Mouse (Mus musculus) layer of hippocampus, postnatal 14 days (tissue): ENCODE data around the gene Calm3. TPM values are rescaled to one million over a fixed set of nuclear protein-coding genes. Genes with fewer than 3 reads are reported as not detected.
A peak's percentile ranks its signal among the peaks of the same experiment; 100 is the strongest.
"Not testable (repeated sequence)": the region's sequence is repeated elsewhere in the genome, so short reads cannot be mapped to it uniquely, and the experiment has no call there.

ENCODE experiments used
- DNase-seq, 2 experiments: peaks; one replicate each; pipeline ENCODE4 v3.0.0; 2021 to 2022; ENCODE audit warnings: low spot score in 2 of 2, mixed read lengths in 1 of 2
- long read RNA-seq, 2 experiments: library from polyadenylated mRNA; stranded (forward); transcript quantifications; one replicate each; pipeline ENCODE4 v2.0.0; 2021
- total RNA-seq, 2 experiments: library from RNA; stranded (reverse); gene quantifications; 2 replicates each; pipeline ENCODE4 v1.2.3; 2021

Gene Calm3
- total RNA-seq, result 1,000 to 10,000 TPM; 2,318 to 2,416 TPM
- long read RNA-seq, experiment 1, transcript Calm3-201 (6 exons, 2,290 nt), result major isoform, 1,445 of 1,639 reads
- long read RNA-seq, experiment 1, partial matches to known transcripts, result 56 of 1,639 reads
- long read RNA-seq, experiment 1, other reads (novel, unspliced or antisense), result 138 of 1,639 reads
- long read RNA-seq, experiment 2, transcript Calm3-201 (6 exons, 2,290 nt), result major isoform, 1,747 of 2,076 reads
- long read RNA-seq, experiment 2, partial matches to known transcripts, result 92 of 2,076 reads
- long read RNA-seq, experiment 2, other reads (novel, unspliced or antisense), result 237 of 2,076 reads

- peak; percentile 100 for DNase-seq
Observed at GRCm38 (mm10) chr7:16924037-16924834, at the start of gene Calm3. Gene Calm3, minus strand, starts transcription at chr7:16924114.

GRCm38 (mm10) chr7:16971160-16971559 is 47.2 kb upstream of the Calm3 start:
- DNase-seq, result no peak

- no peak for DNase-seq
Observed at GRCm38 (mm10) chr7:16968414-16968813, 44.5 kb upstream of the Calm3 start.

- no peak for DNase-seq
Observed at GRCm38 (mm10) chr7:16961678-16962077, 37.8 kb upstream of the Calm3 start.

DNA sequence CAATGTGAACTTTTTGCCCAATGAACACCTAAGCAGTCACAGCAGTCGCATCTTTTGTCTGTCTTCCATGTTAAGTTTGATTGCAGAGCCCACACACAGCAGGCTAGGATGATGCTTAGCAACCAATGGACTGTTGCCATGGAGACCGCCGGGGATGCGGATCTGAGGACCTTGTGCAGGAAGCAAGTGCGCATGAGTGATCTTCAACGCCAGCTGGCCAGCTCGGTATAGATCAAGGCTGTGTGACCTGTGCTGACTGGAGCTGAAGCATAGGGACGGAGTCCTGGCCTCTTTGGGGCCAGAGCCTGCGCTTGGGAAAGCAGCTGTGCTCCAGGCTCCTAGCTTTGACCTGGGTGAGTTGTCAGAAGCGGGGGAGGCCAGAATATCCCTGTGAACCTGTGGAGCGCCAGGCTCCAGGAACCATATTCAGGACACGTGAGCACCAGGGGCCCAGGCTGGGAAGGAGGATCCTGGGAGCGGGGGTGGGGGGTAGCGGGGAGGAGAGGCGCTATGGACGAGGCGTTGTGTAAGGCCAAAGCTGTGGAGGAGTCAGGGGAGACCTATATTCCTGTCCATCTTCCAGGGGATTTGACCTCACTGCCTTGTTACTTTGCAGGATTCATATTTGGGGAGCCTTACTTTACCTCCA is 35.7 kb upstream of the Calm3 start, which contains the start of gene Pnmal1:
Gene Pnmal1, plus strand, starts transcription at position 141 of the 649 bp plus-strand sequence.
- peak; percentile 84 to 95 for DNase-seq

DNA sequence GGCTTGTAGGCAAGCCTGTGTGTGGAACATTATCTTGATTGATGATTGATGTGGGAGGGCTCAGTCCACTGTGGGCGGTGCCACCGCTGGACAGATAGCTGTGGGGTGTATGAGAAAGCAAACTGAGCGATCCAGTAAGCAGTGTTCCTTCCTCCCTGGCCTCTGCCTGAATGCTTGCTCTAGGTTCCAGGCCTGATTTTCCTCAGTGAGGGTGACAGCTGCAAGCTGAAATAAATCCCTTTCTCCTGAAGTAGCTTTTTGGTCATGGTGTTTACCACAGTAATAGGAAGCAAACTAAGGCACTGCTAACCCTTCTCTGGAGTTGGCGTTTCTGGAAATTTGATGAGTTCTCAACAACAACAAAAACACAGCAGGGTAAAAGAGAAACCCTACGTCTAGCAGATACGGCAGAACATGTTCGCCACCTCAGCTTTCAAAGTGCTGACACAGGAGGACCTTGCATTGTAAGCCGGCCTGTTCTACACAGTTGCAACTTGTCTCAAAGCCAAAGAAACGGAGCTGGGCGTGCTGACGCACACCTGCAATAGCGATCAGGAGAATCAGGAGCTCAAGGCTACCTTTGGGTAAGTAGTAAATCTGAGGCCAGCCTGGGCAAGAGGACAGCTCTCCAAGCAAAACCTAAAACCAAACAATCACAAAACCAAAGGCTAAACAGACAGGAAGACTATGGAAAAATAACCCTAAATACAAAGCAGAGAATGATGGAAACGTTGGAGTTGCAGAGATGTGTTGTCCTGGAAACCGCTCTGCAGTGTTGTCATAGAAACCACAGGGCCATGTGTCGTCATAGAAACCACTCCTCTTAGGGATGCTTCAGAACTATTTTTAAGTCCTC is 32.7 kb upstream of the Calm3 start:
- DNase-seq, result peak; percentile 59 to 78

- no peak for DNase-seq
Observed at GRCm38 (mm10) chr7:16955712-16956111, 31.8 kb upstream of the Calm3 start.

DNA sequence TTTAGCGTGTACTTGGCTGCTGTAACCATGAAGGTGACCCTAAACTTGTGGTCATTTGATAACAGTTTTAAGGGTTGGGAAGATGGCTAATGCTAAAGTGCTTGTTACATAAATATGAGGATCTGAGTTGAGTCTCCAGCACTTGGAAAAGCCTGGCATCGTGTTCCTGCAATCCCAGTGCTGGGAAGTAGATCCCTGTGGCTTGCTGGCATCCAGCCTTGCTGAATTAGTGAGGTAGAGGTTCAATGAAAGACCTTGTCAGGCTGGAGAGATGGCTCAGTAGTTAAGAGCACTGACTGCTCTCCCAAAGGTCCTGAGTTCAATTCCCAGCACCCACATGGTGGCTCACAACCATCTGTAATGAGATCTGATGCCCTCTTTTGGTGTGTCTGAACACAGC is 29.9 kb upstream of the Calm3 start:
- DNase-seq, result not testable (repeated sequence)

- DNase-seq, result peak; percentile 85 to 91
Observed at GRCm38 (mm10) chr7:16950861-16951635, 27.1 kb upstream of the Calm3 start.

DNA sequence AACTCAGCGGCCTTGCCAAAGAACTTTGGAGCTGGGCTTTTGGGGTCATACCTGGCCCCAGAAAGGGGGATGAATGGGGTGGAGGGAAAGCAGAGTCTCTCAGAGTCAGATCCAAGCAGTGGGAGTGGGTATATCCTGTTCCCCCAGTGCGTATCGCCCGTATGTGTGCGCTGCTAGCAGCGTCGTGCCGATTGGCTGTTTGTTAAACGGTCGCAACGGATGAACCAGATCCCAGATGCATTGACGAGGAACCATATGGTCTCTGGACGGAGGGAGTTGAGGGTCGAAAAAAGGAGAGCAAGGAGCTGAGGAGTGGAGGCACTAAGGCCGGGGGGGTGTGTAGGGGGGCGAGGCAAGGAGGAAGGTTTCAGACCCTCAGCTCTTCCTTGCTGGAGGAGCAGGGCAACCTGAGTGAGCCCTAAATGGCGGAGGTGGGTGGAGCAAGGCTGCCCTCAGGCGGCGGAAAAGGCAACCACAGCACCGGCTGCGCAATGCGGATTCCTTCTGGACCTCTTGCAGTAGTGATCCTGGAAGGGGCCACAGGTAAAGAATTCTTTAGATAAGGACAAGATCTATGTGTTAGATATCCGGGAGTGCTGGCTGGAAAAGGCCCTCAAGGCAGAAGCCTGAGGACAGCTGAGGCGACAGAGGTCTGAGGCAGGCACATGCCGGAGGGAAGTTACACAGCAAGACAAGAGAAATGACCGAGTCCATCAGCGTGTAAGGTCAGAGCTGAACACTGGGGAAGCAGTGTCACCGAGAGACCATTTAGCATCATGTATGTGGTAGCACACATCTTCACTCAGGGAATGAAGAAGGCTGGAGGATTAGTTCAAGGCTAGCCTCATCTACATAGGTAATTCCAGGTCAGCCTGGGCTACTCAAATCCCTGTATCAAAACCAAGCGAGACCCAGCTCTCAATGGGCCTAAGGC is 26.3 kb upstream of the Calm3 start:
- peak; percentile 84 to 88 for DNase-seq

DNA sequence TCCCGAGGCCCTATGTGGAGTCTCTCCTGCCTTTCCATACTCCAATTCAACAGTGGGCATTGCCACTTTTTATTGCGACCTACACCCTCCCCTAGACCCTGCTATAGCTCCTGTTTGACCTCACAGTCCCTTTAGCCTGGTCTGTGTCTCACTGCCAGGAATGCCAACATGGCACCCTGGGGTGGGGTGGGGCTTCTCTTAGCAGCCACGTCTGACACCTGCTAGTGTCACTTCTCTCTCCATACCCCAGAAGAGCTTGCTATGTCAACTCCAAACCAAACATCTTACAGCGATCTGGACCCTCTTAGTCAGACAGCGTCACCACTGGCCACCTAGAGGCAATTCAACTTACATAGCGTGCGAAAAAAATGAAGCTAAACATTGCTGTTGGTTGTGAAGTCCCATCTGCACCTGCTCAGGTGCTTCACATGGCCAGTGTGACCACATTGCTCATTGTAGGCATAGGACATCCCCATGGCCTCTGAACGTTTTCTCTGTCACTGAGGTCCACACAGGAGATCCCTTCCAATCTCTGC is 25.1 kb upstream of the Calm3 start:
- DNase-seq, result no peak

DNA sequence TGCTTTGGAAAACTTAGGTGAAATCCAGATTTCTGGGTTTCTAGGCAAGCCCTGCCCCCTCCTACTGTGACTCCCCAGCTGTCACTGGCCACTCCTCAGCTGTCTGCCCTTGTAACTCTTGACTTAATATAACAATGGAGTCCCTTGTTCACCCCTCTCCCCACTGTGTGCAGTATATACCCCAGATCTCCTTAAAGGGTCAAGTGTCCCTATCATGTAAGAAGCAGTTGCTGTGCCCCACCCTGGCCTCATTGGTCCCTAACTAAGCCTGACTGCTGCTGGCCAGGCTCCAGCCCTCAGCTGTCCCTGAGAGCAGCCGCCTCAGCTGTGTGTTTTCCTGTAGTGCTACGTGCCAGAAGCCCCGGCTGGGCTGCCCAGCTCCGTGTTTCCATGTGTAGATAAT is 24.0 kb upstream of the Calm3 start:
- DNase-seq, result peak; percentile 29 to 56

DNA sequence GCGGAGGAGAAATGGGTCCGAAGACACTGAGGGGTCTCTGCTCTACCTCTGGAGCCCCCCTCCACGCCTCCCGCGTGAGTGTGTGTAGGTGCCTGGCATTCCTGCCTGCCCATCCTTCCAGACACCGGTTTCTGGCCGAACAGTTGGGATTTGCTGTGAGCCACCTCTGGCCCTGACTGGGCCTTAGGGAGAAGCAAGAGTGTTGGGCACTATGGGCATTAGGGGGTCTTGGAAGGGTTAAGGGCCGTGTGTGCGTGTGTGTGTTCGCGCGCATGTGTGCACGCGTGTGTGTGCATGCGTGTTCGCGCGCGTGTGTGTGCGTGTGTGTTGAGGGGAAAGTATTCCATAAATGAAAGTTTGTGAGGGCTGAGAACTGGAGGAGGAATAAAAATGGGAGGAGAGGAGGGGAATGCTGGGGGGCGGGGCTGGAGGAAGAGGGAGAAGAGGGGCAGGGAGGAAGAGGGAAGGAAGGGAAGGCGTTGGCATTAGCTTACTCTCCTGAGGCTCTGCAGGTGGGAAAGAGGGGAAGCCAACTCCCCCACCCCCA is 23.5 kb upstream of the Calm3 start:
- peak in 1 of 2 experiments; percentile 29 for DNase-seq

DNA sequence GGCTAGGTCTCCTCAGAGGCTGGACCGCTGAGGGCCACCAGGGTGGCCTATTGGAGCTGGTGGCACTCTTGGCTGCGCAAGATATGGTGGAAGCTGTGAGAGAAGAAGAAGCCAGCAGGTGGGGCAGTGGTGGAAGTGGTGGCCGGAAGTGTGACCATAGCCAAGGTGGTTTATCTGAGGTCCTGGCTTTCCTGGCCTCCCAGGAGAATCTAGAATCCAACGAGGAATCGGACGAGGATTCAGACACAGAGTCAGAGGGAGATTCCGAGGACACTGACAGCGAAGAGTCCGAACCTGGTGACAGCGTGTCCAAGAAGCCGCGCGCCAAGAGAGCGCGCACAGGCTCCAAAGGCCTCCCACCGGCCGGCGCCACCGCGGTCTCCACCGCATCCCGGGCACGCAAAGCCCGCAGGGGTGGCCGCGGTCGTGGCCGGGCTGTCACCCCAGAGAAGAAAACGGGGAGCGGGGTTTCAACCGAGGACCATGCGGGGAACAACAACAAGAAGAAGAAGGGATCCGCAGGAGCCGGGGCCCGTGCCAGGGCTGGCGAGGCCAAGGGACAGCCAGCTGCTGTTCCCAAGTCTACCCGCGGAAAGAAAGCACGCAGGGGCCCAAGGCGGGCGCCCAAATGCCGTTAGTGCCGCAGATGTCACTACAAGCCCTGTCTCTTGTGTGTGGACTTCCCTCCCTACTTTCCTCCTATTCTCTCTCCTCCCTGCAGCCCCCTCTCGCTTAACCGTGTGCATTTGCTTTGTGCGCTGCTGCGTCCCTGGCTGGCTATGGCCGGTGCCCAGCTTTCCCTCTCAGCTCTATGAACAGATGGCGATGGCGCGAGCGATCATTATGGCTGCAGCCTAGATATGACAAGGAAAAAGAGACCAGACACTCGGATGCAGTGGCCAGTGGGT is 22.8 kb upstream of the Calm3 start:
- peak in 1 of 2 experiments; percentile 36 for DNase-seq

DNA sequence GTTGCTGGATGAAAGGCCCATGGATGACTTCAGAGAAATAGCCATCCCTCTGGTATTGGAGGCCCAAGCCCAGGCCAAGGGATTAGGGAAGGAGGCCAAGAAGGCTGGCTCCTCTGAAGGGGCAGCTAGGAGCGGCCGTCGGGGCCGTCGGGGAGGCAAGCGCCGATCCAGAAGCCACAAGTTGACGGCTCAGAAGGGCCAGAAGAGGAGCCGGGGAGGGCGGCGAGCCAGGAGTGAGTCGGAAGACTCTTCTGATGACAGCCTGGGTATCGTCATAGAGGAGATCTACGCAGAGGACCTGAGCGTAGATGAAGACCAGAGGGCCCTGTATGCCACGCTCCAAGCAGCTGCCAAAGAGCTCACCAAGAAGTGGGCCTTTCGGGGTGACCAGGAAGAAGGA is 21.5 kb upstream of the Calm3 start:
- DNase-seq, result no peak

DNA sequence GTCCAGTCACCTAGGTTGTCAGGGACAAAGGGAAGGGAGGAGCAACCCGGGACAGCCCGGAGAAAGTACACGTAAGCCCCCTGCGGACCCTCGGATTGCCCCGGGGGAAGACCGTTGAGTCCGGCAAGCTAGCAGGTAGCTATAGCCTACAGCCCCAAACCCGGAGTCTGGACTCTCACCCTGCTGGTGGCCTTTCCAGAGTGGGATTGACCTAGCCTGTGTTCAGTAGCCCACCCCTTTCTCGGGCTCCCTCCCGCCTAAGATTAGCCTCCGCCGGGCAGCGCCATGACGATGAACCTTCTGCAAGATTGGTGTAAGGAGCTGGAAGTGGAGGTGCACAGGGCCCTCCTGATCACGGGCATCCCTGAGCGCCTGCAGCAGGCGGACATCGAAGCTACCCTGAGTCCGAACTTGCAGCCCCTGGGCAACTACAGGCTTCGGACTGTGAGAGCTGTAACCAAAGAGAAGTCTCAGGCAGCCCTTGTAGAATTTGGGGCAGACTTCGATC is 20.9 kb upstream of the Calm3 start:
- no peak for DNase-seq
